Mouse (Mus musculus) heart, embryonic 15.5 days (tissue): ENCODE data around the gene Crip3. TPM values are rescaled to one million over a fixed set of nuclear protein-coding genes. Genes with fewer than 3 reads are reported as not detected.

ENCODE experiments used
- ATAC-seq: fragments of 200-750 bp; cut with Nextera tagmentation; replicated peaks from 2 replicates; pipeline ENCODE4 v1.8.0; 2017; ENCODE audit warnings: low read depth, moderate TSS enrichment; ENCODE audit not compliant: insufficient number of reproducible peaks, insufficient read depth, low FRiP score
- H3K27ac ChIP-seq: fragments of 300-500 bp; sonication (generic); 2 replicates; pipeline ENCODE4 v1.5.1; 2015; ENCODE audit warnings: mild to moderate bottlenecking, inconsistent platforms
- H3K27me3 ChIP-seq: fragments of 300-500 bp; sonication (generic); 2 replicates; pipeline ENCODE4 v1.6.1; 2015; ENCODE audit warnings: inconsistent platforms
- H3K36me3 ChIP-seq: fragments of 300-500 bp; sonication (generic); 2 replicates; pipeline ENCODE4 v1.6.1; 2015; ENCODE audit warnings: mild to moderate bottlenecking, inconsistent platforms
- H3K4me1 ChIP-seq: fragments of 300-500 bp; sonication (generic); replicated peaks from 2 replicates; pipeline ENCODE4 v1.6.1; 2015; ENCODE audit warnings: inconsistent platforms
- H3K4me2 ChIP-seq: fragments of 300-500 bp; sonication (generic); 2 replicates; pipeline ENCODE4 v1.6.1; 2015; ENCODE audit warnings: inconsistent platforms, mild to moderate bottlenecking, moderate library complexity
- H3K4me3 ChIP-seq: fragments of 300-500 bp; sonication (generic); 2 replicates; pipeline ENCODE4 v1.5.1; 2015; ENCODE audit warnings: mild to moderate bottlenecking, inconsistent platforms
- H3K9ac ChIP-seq: fragments of 300-500 bp; sonication (generic); 2 replicates; pipeline ENCODE4 v1.6.1; 2015; ENCODE audit warnings: mild to moderate bottlenecking, inconsistent platforms
- H3K9me3 ChIP-seq: fragments of 300-500 bp; sonication (generic); replicated peaks from 2 replicates; pipeline ENCODE4 v1.6.1; 2016; ENCODE audit warnings: inconsistent platforms
- WGBS: fragments of 180-500 bp; shearing (Covaris S2); methylation state at CpG from one replicate; pipeline ENCODE4 v1.1.7; 2015; ENCODE audit warnings: mixed read lengths; 5-methylcytosine and 5-hydroxymethylcytosine counted together
- polyA plus RNA-seq: library from polyadenylated mRNA; unstranded; fragments of >200 nt; fragmentation: Nextera tagmentation; extraction: Ambion mirVana; gene quantifications from 2 replicates; pipeline ENCODE4 v1.2.1, GENCODE M21; 2015

Gene Crip3
- 3.5 and 28.8 TPM in 2 replicates for polyA plus RNA-seq

- H3K9ac ChIP-seq: no peak within 1 kb of the TSS
- peaks cover 17% of the 10 kb centered on the region for H3K4me1 ChIP-seq
- ATAC-seq: no peak
- 16% methylated on average over 18 of the region's 18 CpGs for WGBS
- peak within 1 kb of the TSS; percentile 52 for H3K4me2 ChIP-seq
- H3K4me3 ChIP-seq: peak within 1 kb of the TSS; percentile 26
- H3K27me3 ChIP-seq: peaks cover 4% of the 10 kb centered on the region
- peaks cover 3% of the 10 kb centered on the region; the same call in 1 of the 2 replicates for H3K36me3 ChIP-seq
- no peak within 1 kb of the TSS for H3K27ac ChIP-seq
- H3K9me3 ChIP-seq: no peaks in the 10 kb centered on the region
These were observed at the start of gene Crip3 for GRCm38 (mm10) chr17:46428761-46429414. Gene Crip3 (plus strand): TSS chr17:46428926.

GRCm38 (mm10) chr17:46383294-46384060 is 45.2 kb upstream of the Crip3 start, which contains the start of gene Zfp318:
Gene Zfp318 (plus strand): TSS chr17:46383731.
- Histone ChIP-seq H3K4me2 (peak within 1 kb of the TSS; percentile 85), H3K27ac (peak within 1 kb of the TSS; percentile 86), H3K36me3 (peaks cover 3% of the 10 kb centered on the region; the same call in 1 of the 2 replicates), H3K9ac (peak within 1 kb of the TSS; percentile 89), H3K4me1 (peaks cover 10% of the 10 kb centered on the region), H3K9me3 (no peaks in the 10 kb centered on the region), H3K27me3 (no peaks in the 10 kb centered on the region), H3K4me3 (peak within 1 kb of the TSS; percentile 75)
- WGBS: 1% methylated on average over 94 of the region's 105 CpGs
- peak; percentile 99 for ATAC-seq

- Histone ChIP-seq H3K4me2 (peak overlapping the region; percentile 85), H3K9ac (peak overlapping the region; percentile 89), H3K36me3 (peaks cover 8% of the 10 kb centered on the region), H3K4me3 (peak overlapping the region; percentile 75), H3K9me3 (no peaks in the 10 kb centered on the region), H3K27ac (peak overlapping the region; percentile 86), H3K4me1 (peaks cover 10% of the 10 kb centered on the region), H3K27me3 (no peaks in the 10 kb centered on the region)
- 1% methylated on average over 70 of the region's 70 CpGs for WGBS
- no peak; the same call in 1 of the 2 replicates for ATAC-seq
These were observed 44.5 kb upstream of the Crip3 start for GRCm38 (mm10) chr17:46384061-46384801.

- Histone ChIP-seq H3K4me2 (no peak overlapping the region), H3K27me3 (no peaks in the 10 kb centered on the region), H3K4me1 (peaks cover 10% of the 10 kb centered on the region), H3K9ac (no peak overlapping the region), H3K36me3 (peaks cover 20% of the 10 kb centered on the region), H3K9me3 (no peaks in the 10 kb centered on the region), H3K27ac (no peak overlapping the region), H3K4me3 (no peak overlapping the region)
- 46% methylated on average over 3 of the region's 3 CpGs for WGBS
- ATAC-seq: no peak
These were observed 40.5 kb upstream of the Crip3 start for GRCm38 (mm10) chr17:46388200-46388599.

GRCm38 (mm10) chr17:46393012-46393411 is 35.7 kb upstream of the Crip3 start:
- Histone ChIP-seq H3K4me3 (no peak overlapping the region), H3K36me3 (peaks cover 34% of the 10 kb centered on the region), H3K27me3 (no peaks in the 10 kb centered on the region), H3K27ac (no peak overlapping the region), H3K9me3 (no peaks in the 10 kb centered on the region), H3K4me2 (no peak overlapping the region), H3K9ac (no peak overlapping the region), H3K4me1 (no peaks in the 10 kb centered on the region)
- ATAC-seq: no peak
- WGBS: 33% methylated on average over 2 of the region's 2 CpGs

GRCm38 (mm10) chr17:46394631-46395030 is 34.1 kb upstream of the Crip3 start:
- Histone ChIP-seq H3K36me3 (peaks cover 38% of the 10 kb centered on the region), H3K27me3 (no peaks in the 10 kb centered on the region), H3K4me3 (no peak overlapping the region), H3K4me2 (no peak overlapping the region), H3K4me1 (no peaks in the 10 kb centered on the region), H3K9ac (no peak overlapping the region), H3K9me3 (no peaks in the 10 kb centered on the region), H3K27ac (no peak overlapping the region)
- WGBS: 71% methylated on average over 1 of the region's 1 CpGs
- no peak for ATAC-seq

- Histone ChIP-seq H3K9me3 (no peaks in the 10 kb centered on the region), H3K4me2 (no peak overlapping the region), H3K27ac (no peak overlapping the region), H3K4me3 (no peak overlapping the region), H3K36me3 (peaks cover 61% of the 10 kb centered on the region), H3K27me3 (no peaks in the 10 kb centered on the region), H3K4me1 (no peaks in the 10 kb centered on the region), H3K9ac (no peak overlapping the region)
- 35% methylated on average over 3 of the region's 3 CpGs for WGBS
- no peak for ATAC-seq
These were observed 20.2 kb upstream of the Crip3 start for GRCm38 (mm10) chr17:46408478-46408877.

GRCm38 (mm10) chr17:46418628-46419027 is 10.1 kb upstream of the Crip3 start:
- WGBS: 67% methylated on average over 5 of the region's 5 CpGs
- no peak for ATAC-seq
- H3K9ac ChIP-seq: no peak overlapping the region
- H3K4me1 ChIP-seq: 0 out of 2 replicates have a peak, but pooled peaks cover 3% of the 10 kb centered on the region
- H3K9me3 ChIP-seq: no peaks in the 10 kb centered on the region
- no peaks in the 10 kb centered on the region for H3K36me3 ChIP-seq
- H3K27me3 ChIP-seq: no peaks in the 10 kb centered on the region
- H3K27ac ChIP-seq: peak overlapping the region; percentile 27; the same call in 1 of the 2 replicates
- no peak overlapping the region for H3K4me3 ChIP-seq
- no peak overlapping the region for H3K4me2 ChIP-seq

GRCm38 (mm10) chr17:46419717-46420116 is 9.0 kb upstream of the Crip3 start:
- ATAC-seq: no peak
- H3K9me3 ChIP-seq: no peaks in the 10 kb centered on the region
- H3K9ac ChIP-seq: no peak overlapping the region
- no peaks in the 10 kb centered on the region for H3K27me3 ChIP-seq
- no peak overlapping the region for H3K27ac ChIP-seq
- H3K4me3 ChIP-seq: no peak overlapping the region
- H3K4me2 ChIP-seq: no peak overlapping the region
- no peaks in the 10 kb centered on the region for H3K36me3 ChIP-seq
- H3K4me1 ChIP-seq: 0 out of 2 replicates have a peak, but pooled peaks cover 3% of the 10 kb centered on the region

- Histone ChIP-seq H3K9me3 (no peaks in the 10 kb centered on the region), H3K4me3 (no peak overlapping the region), H3K27me3 (no peaks in the 10 kb centered on the region), H3K27ac (no peak overlapping the region), H3K4me2 (no peak overlapping the region), H3K36me3 (peaks cover 3% of the 10 kb centered on the region; the same call in 1 of the 2 replicates), H3K9ac (no peak overlapping the region), H3K4me1 (peaks cover 2% of the 10 kb centered on the region)
- no peak for ATAC-seq
These were observed 2.2 kb upstream of the Crip3 start for GRCm38 (mm10) chr17:46426496-46426895.

- peaks cover 38% of the 10 kb centered on the region for H3K27me3 ChIP-seq
- 10% methylated on average over 17 of the region's 17 CpGs for WGBS
- 0 out of 2 replicates have a peak, but pooled peaks have one; percentile 20 for ATAC-seq
- peak overlapping the region; percentile 22 for H3K4me3 ChIP-seq
- peaks cover 18% of the 10 kb centered on the region for H3K4me1 ChIP-seq
- no peak overlapping the region for H3K27ac ChIP-seq
- H3K9me3 ChIP-seq: no peaks in the 10 kb centered on the region
- peak overlapping the region; percentile 17; the same call in 1 of the 2 replicates for H3K9ac ChIP-seq
- peak overlapping the region; percentile 53 for H3K4me2 ChIP-seq
- no peaks in the 10 kb centered on the region for H3K36me3 ChIP-seq
These were observed 4.9 kb downstream of the Crip3 start for GRCm38 (mm10) chr17:46433627-46434026.
